Mouse (Mus musculus) heart, postnatal 14 days (tissue): ENCODE measurements at regions not wholly inside any gene's neighbourhood (a gene's known extent, or its start where the extent isn't known, plus 50 kb on each side); places are given as distances from the start of the nearest gene placed in this dataset.

Source experiments
- DNase-seq, 2 experiments: peaks; one replicate each; pipeline ENCODE4 v3.0.0; 2021 to 2022
- intact Hi-C: fragments of 180-260 bp; cut with DNase I; formaldehyde crosslinking; loops from one replicate; pipeline ENCODE4 v1.15.1; 2025

DNA sequence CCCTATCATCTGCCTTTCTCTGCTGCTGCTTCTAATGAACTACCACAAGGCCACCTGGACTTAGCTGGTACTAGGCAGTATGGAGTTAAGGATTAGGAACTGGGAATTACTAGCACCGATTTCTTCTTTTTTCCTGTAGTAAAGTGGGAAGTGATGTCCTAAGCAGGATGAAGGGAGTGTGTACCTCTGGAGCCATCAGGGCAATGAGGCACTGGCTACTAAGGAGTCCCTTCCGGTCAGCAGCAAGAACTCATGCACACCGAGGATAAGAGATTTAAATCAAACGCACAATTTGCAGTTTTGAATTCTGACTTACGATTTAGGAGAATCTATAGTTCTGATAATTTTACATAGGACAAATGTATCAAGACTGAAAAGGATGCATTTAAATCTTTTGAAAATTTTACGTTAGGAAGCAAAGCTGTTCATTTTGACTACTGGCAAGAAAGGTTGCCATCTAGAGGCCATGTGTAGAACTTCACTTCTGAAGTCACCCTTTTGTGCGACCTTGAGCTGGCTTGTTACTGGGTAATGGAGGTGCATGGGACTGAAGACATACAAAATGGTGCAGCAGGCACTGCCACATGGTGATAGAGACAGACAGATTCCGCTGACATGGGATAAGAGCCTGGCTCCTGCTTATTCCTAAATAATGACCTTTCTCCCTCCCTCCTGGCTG is 369.1 kb upstream of the Stxbp6 start:
- peak in 1 of 2 experiments; percentile 25 for DNase-seq
- intact Hi-C loops, result no loop called here

- intact Hi-C loops, result no loop called here
- no peak for DNase-seq
Measured at GRCm38 (mm10) chr12:45442474-45442873, 368.0 kb upstream of the Stxbp6 start.

GRCm38 (mm10) chr12:45439745-45440144 is 365.2 kb upstream of the Stxbp6 start:
- intact Hi-C loops, result no loop called here
- DNase-seq, result no peak

GRCm38 (mm10) chr12:45437271-45437670 is 362.8 kb upstream of the Stxbp6 start:
- intact Hi-C loops, result no loop called here
- DNase-seq, result no peak

DNA sequence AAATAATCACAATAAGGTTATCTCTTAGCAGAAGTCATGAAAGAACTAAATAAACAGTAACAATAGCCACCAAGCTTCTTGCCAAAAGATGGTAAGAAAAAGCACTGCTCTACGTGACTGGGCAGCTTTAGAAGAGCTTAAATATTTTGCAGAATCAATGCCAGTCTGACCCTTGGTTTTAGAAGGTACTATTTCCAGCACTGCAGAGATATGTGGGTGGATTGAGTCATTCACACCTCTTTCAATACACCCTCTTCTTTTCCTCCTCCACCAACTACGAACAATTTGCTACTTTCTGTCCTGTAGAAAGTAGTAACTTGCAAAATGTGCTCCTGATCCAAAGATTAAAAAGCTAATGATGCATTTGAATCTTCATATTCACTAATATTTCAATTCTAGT is 324.9 kb upstream of the Stxbp6 start:
- intact Hi-C loops, result no loop called here
- DNase-seq, result no peak

DNA sequence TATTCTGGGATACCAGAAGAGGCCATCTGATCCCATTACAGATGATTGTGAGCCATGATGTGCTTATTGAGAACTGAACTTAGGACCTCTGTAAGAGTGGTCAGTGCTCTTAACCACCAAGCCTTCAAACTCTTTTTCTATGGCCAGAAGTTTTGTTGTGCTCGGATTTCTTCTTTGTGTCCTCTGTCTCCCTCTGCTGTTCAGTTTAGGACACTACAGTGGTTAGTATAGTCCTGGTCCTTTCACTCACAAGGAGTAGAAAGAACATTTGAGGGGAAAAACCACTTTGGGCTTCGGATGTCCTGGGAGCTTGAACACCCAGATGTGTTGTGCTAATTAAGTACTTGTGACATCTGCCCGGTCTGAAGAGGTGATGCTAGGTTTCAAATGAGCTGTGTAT is 310.4 kb upstream of the Stxbp6 start:
- peak in 1 of 2 experiments; percentile 6 for DNase-seq
- intact Hi-C loops, result loop anchor here (5.0 to 10.0 kb wide), 2 partner anchors 710 to 783 kb away; no protein-coding TSS in a partner anchor
